Mouse (Mus musculus) liver, postnatal 0 days (tissue): ENCODE data around the gene Smyd5. TPM values are rescaled to one million over a fixed set of nuclear protein-coding genes. Genes with fewer than 3 reads are reported as not detected.
A peak's percentile ranks its signal among the peaks of the same experiment; 100 is the strongest.

ENCODE experiments used
- ATAC-seq: fragments of 200-750 bp; cut with Nextera tagmentation; 2 replicates; pipeline ENCODE4 v1.8.0; 2017; ENCODE audit warnings: mild to moderate bottlenecking, moderate library complexity
- DNase-seq: peaks from one replicate; pipeline ENCODE4 v3.0.0-alpha.2; 2016
- H3K27ac ChIP-seq: fragments of 300-500 bp; sonication (generic); 2 replicates; pipeline ENCODE4 v1.5.1; 2014; ENCODE audit warnings: antibody characterized with exemption, moderate library complexity, mild to moderate bottlenecking, low read depth
- H3K27me3 ChIP-seq: fragments of 300-500 bp; sonication (generic); 2 replicates; pipeline ENCODE4 v1.6.1; 2014; ENCODE audit warnings: low read length, control low read depth, mixed read lengths; ENCODE audit not compliant: insufficient read depth
- H3K36me3 ChIP-seq: fragments of 300-500 bp; sonication (generic); replicated peaks from 2 replicates; pipeline ENCODE4 v1.6.1; 2014; ENCODE audit warnings: mild to moderate bottlenecking, control low read depth, low read length, moderate library complexity, mixed read lengths; ENCODE audit not compliant: insufficient read depth
- H3K4me1 ChIP-seq: fragments of 300-500 bp; sonication (generic); 2 replicates; pipeline ENCODE4 v1.6.1; 2014; ENCODE audit warnings: antibody characterized with exemption, mild to moderate bottlenecking, control low read depth; ENCODE audit not compliant: insufficient read depth
- H3K4me2 ChIP-seq: fragments of 300-500 bp; sonication (generic); 2 replicates; pipeline ENCODE4 v1.6.1; 2014; ENCODE audit warnings: low read depth, mild to moderate bottlenecking, low read length, moderate library complexity, mixed read lengths
- H3K4me3 ChIP-seq: fragments of 300-500 bp; sonication (generic); 2 replicates; pipeline ENCODE4 v1.5.1; 2014; ENCODE audit warnings: low read depth, low read length
- H3K9ac ChIP-seq: fragments of 300-500 bp; sonication (generic); replicated peaks from 2 replicates; pipeline ENCODE4 v1.6.1; 2014; ENCODE audit warnings: mild to moderate bottlenecking, moderate library complexity
- H3K9me3 ChIP-seq: fragments of 300-500 bp; sonication (generic); 2 replicates; pipeline ENCODE4 v1.6.1; 2016; ENCODE audit warnings: mild to moderate bottlenecking, control low read depth, low read length, mixed read lengths
- CTCF ChIP-seq: sonication (generic); IDR thresholded peaks from 2 replicates; pipeline ENCODE4 v1.5.1; 2016; ENCODE audit warnings: antibody characterized with exemption, low read depth
- EP300 ChIP-seq: IDR thresholded peaks from 2 replicates; pipeline ENCODE4 v1.6.1; 2016; ENCODE audit warnings: antibody characterized with exemption, low read depth, mild to moderate bottlenecking
- WGBS: fragments of 180-500 bp; shearing (Covaris S2); extraction: QIAGEN DNeasy Blood & Tissue Kit; methylation state at CpG from one replicate; pipeline ENCODE4 v1.1.7; 2014; ENCODE audit not compliant: insufficient replicate concordance; 5-methylcytosine and 5-hydroxymethylcytosine counted together
- polyA plus RNA-seq: library from polyadenylated mRNA; unstranded; fragments of >200 nt; fragmentation: Nextera tagmentation; extraction: Ambion mirVana; gene quantifications from 2 replicates; pipeline ENCODE4 v1.2.1, GENCODE M21; 2015

Gene Smyd5
- polyA plus RNA-seq, 1 experiment from 2014 or later = 11.3 TPM

GRCm38 (mm10) chr6:85480685-85481084, 48.9 kb downstream of the Smyd5 start:
- TF ChIP-seq CTCF (no peak), EP300 (no peak)
- H3K4me3 ChIP-seq = no peak overlapping the region
- no peak overlapping the region for H3K4me2 ChIP-seq
- H3K4me1 ChIP-seq = no peaks in the 10 kb centered on the region
- DNase-seq = no peak
- 70% methylated on average over 13 of the region's 16 CpGs for WGBS
- H3K9me3 ChIP-seq = no peaks in the 10 kb centered on the region
- H3K36me3 ChIP-seq = no peaks in the 10 kb centered on the region
- peaks cover 20% of the 10 kb centered on the region for H3K27me3 ChIP-seq
- no peak for ATAC-seq
- H3K27ac ChIP-seq = no peak overlapping the region
- H3K9ac ChIP-seq = no peak overlapping the region

GRCm38 (mm10) chr6:85483843-85484721, 52.3 kb downstream of the Smyd5 start:
- Histone ChIP-seq H3K9me3 (no peaks in the 10 kb centered on the region), H3K27me3 (peaks cover 20% of the 10 kb centered on the region), H3K4me3 (no peak overlapping the region), H3K4me2 (no peak overlapping the region), H3K36me3 (no peaks in the 10 kb centered on the region), H3K27ac (no peak overlapping the region), H3K9ac (no peak overlapping the region), H3K4me1 (no peaks in the 10 kb centered on the region)
- WGBS = 6% methylated on average over 78 of the region's 92 CpGs
- ATAC-seq (no peak), DNase-seq (peak; percentile 14)
- no peak for TF ChIP-seq EP300
- TF ChIP-seq CTCF = no peak

GRCm38 (mm10) chr6:85485738-85486137, 53.9 kb downstream of the Smyd5 start:
- no peak for DNase-seq
- H3K27me3 ChIP-seq = peaks cover 20% of the 10 kb centered on the region
- no peak for ATAC-seq
- H3K27ac ChIP-seq = no peak overlapping the region
- H3K36me3 ChIP-seq = no peaks in the 10 kb centered on the region
- WGBS = 67% methylated on average over 2 of the region's 2 CpGs
- no peaks in the 10 kb centered on the region for H3K4me1 ChIP-seq
- no peaks in the 10 kb centered on the region for H3K9me3 ChIP-seq
- no peak overlapping the region for H3K4me3 ChIP-seq
- H3K9ac ChIP-seq = no peak overlapping the region
- TF ChIP-seq CTCF (no peak), EP300 (no peak)
- no peak overlapping the region for H3K4me2 ChIP-seq

- ATAC-seq (no peak), DNase-seq (no peak)
- H3K36me3 ChIP-seq = no peaks in the 10 kb centered on the region
- H3K27me3 ChIP-seq = peaks cover 17% of the 10 kb centered on the region
- H3K4me2 ChIP-seq = no peak overlapping the region
- no peaks in the 10 kb centered on the region for H3K4me1 ChIP-seq
- WGBS = 74% methylated on average over 4 of the region's 4 CpGs
- H3K27ac ChIP-seq = no peak overlapping the region
- no peak for TF ChIP-seq CTCF
- TF ChIP-seq EP300 = no peak
- H3K9ac ChIP-seq = no peak overlapping the region
- H3K9me3 ChIP-seq = no peaks in the 10 kb centered on the region
- H3K4me3 ChIP-seq = no peak overlapping the region
These were observed 56.7 kb downstream of the Smyd5 start for GRCm38 (mm10) chr6:85488510-85488909.

GRCm38 (mm10) chr6:85489717-85490116, 57.9 kb downstream of the Smyd5 start:
- no peak overlapping the region for H3K4me2 ChIP-seq
- H3K9ac ChIP-seq = no peak overlapping the region
- H3K4me3 ChIP-seq = no peak overlapping the region
- WGBS = 52% methylated on average over 3 of the region's 3 CpGs
- H3K4me1 ChIP-seq = no peaks in the 10 kb centered on the region
- peaks cover 5% of the 10 kb centered on the region for H3K27me3 ChIP-seq
- DNase-seq (no peak), ATAC-seq (no peak)
- no peaks in the 10 kb centered on the region for H3K9me3 ChIP-seq
- no peaks in the 10 kb centered on the region for H3K36me3 ChIP-seq
- no peak for TF ChIP-seq CTCF
- TF ChIP-seq EP300 = no peak
- H3K27ac ChIP-seq = no peak overlapping the region

- Histone ChIP-seq H3K27me3 (0 out of 2 replicates have a peak, but pooled peaks cover under 1% of the 10 kb centered on the region), H3K9me3 (no peaks in the 10 kb centered on the region), H3K4me1 (no peaks in the 10 kb centered on the region), H3K36me3 (no peaks in the 10 kb centered on the region), H3K9ac (no peak overlapping the region), H3K4me2 (no peak overlapping the region), H3K27ac (no peak overlapping the region), H3K4me3 (no peak overlapping the region)
- ATAC-seq (no peak), DNase-seq (no peak)
- WGBS = 76% methylated on average over 4 of the region's 4 CpGs
- TF ChIP-seq CTCF (no peak), EP300 (no peak)
These were observed 58.5 kb downstream of the Smyd5 start for GRCm38 (mm10) chr6:85490252-85490651.
